Mouse (Mus musculus): ENCODE results near the gene Fgfr4.
"Not testable (repeated sequence)": the region's sequence is repeated elsewhere in the genome, so short reads cannot be mapped to it uniquely, and the experiment has no call there.

Gene Fgfr4

GRCm38 (mm10) chr13:55168958-55169369 is 16.5 kb downstream of the Fgfr4 start:
- in situ Hi-C loops (cut with MboI; ENCODE audit: low pct_unique_long_range_greater_than_20kb in 1 of 2, low sequenced_read_pairs in 2 of 2, unreplicated experiment in 1 of 2): no loop called here

GRCm38 (mm10) chr13:55171517-55172335 is 19.3 kb downstream of the Fgfr4 start:
- in situ Hi-C loops (cut with MboI; ENCODE audit: low pct_unique_long_range_greater_than_20kb in 1 of 2, low sequenced_read_pairs in 2 of 2, unreplicated experiment in 1 of 2): loop anchor here in 1 of 2 experiments (10.0 kb wide), 1 partner anchor 377 kb away; no protein-coding TSS in a partner anchor

- in situ Hi-C loops (cut with MboI; ENCODE audit: low pct_unique_long_range_greater_than_20kb in 1 of 2, low sequenced_read_pairs in 2 of 2, unreplicated experiment in 1 of 2): loop anchor here in 1 of 2 experiments (10.0 kb wide), 1 partner anchor 378 kb away; no protein-coding TSS in a partner anchor
These were observed 19.9 kb downstream of the Fgfr4 start for GRCm38 (mm10) chr13:55172336-55172770.

- in situ Hi-C loops (cut with MboI; ENCODE audit: low pct_unique_long_range_greater_than_20kb in 1 of 2, low sequenced_read_pairs in 2 of 2, unreplicated experiment in 1 of 2): loop anchor here in 1 of 2 experiments (10.0 kb wide), 1 partner anchor 380 kb away; no protein-coding TSS in a partner anchor
These were observed 21.9 kb downstream of the Fgfr4 start for GRCm38 (mm10) chr13:55174347-55174746.

- in situ Hi-C loops (cut with MboI; ENCODE audit: low pct_unique_long_range_greater_than_20kb in 1 of 2, low sequenced_read_pairs in 2 of 2, unreplicated experiment in 1 of 2): loop anchor here in 1 of 2 experiments (10.0 kb wide), 1 partner anchor 381 kb away; no protein-coding TSS in a partner anchor
These were observed 23.8 kb downstream of the Fgfr4 start for GRCm38 (mm10) chr13:55176265-55176664.

- in situ Hi-C loops (cut with MboI; ENCODE audit: low pct_unique_long_range_greater_than_20kb in 1 of 2, low sequenced_read_pairs in 2 of 2, unreplicated experiment in 1 of 2): loop anchor here in 1 of 2 experiments (10.0 kb wide), 1 partner anchor 383 kb away; no protein-coding TSS in a partner anchor
These were observed 25.6 kb downstream of the Fgfr4 start for GRCm38 (mm10) chr13:55177903-55178496.

- in situ Hi-C loops (cut with MboI; ENCODE audit: low pct_unique_long_range_greater_than_20kb in 1 of 2, low sequenced_read_pairs in 2 of 2, unreplicated experiment in 1 of 2): loop anchor here in 1 of 2 experiments (10.0 kb wide), 1 partner anchor 384 kb away; no protein-coding TSS in a partner anchor
These were observed 26.1 kb downstream of the Fgfr4 start for GRCm38 (mm10) chr13:55178556-55178955.

- in situ Hi-C loops (cut with MboI; ENCODE audit: low pct_unique_long_range_greater_than_20kb in 1 of 2, low sequenced_read_pairs in 2 of 2, unreplicated experiment in 1 of 2): loop anchor here in 1 of 2 experiments (10.0 kb wide), 1 partner anchor 385 kb away; no protein-coding TSS in a partner anchor
These were observed 27.2 kb downstream of the Fgfr4 start for GRCm38 (mm10) chr13:55179591-55179990.

GRCm38 (mm10) chr13:55181786-55182172 is 29.3 kb downstream of the Fgfr4 start:
- in situ Hi-C loops (cut with MboI; ENCODE audit: low pct_unique_long_range_greater_than_20kb in 1 of 2, low sequenced_read_pairs in 2 of 2, unreplicated experiment in 1 of 2): no loop called here

GRCm38 (mm10) chr13:55182173-55182894 is 29.9 kb downstream of the Fgfr4 start:
- in situ Hi-C loops (cut with MboI; ENCODE audit: low pct_unique_long_range_greater_than_20kb in 1 of 2, low sequenced_read_pairs in 2 of 2, unreplicated experiment in 1 of 2): no loop called here

GRCm38 (mm10) chr13:55183382-55183781 is 30.9 kb downstream of the Fgfr4 start:
- in situ Hi-C loops (cut with MboI; ENCODE audit: low pct_unique_long_range_greater_than_20kb in 1 of 2, low sequenced_read_pairs in 2 of 2, unreplicated experiment in 1 of 2): no loop called here

GRCm38 (mm10) chr13:55187062-55187461 is 34.6 kb downstream of the Fgfr4 start:
- in situ Hi-C loops (cut with MboI; ENCODE audit: low pct_unique_long_range_greater_than_20kb in 1 of 2, low sequenced_read_pairs in 2 of 2, unreplicated experiment in 1 of 2): not testable (repeated sequence)

GRCm38 (mm10) chr13:55189531-55190107 is 37.2 kb downstream of the Fgfr4 start:
- in situ Hi-C loops (cut with MboI; ENCODE audit: low pct_unique_long_range_greater_than_20kb in 1 of 2, low sequenced_read_pairs in 2 of 2, unreplicated experiment in 1 of 2): no loop called here

GRCm38 (mm10) chr13:55190121-55190868 is 37.9 kb downstream of the Fgfr4 start:
- in situ Hi-C loops (cut with MboI; ENCODE audit: low pct_unique_long_range_greater_than_20kb in 1 of 2, low sequenced_read_pairs in 2 of 2, unreplicated experiment in 1 of 2): no loop called here

- in situ Hi-C loops (cut with MboI; ENCODE audit: low pct_unique_long_range_greater_than_20kb in 1 of 2, low sequenced_read_pairs in 2 of 2, unreplicated experiment in 1 of 2): no loop called here
These were observed 39.1 kb downstream of the Fgfr4 start for GRCm38 (mm10) chr13:55191535-55191934.

- in situ Hi-C loops (cut with MboI; ENCODE audit: low pct_unique_long_range_greater_than_20kb in 1 of 2, low sequenced_read_pairs in 2 of 2, unreplicated experiment in 1 of 2): not testable (repeated sequence)
These were observed 50.3 kb downstream of the Fgfr4 start for GRCm38 (mm10) chr13:55202758-55203157.

- in situ Hi-C loops (cut with MboI; ENCODE audit: low pct_unique_long_range_greater_than_20kb in 1 of 2, low sequenced_read_pairs in 2 of 2, unreplicated experiment in 1 of 2): no loop called here
These were observed 51.3 kb downstream of the Fgfr4 start for GRCm38 (mm10) chr13:55203740-55204139.

All from mouse embryonic stem cell (cell line).